Mouse (Mus musculus) adrenal gland, adult 2 months (tissue): Measurements from ENCODE around the gene Elf4. TPM values are rescaled to one million over a fixed set of nuclear protein-coding genes. Genes with fewer than 3 reads are reported as not detected.

Experiments used
- DNase-seq: peaks from one replicate; pipeline ENCODE4 v3.0.0; 2021
- polyA plus RNA-seq: library from polyadenylated mRNA; depleted of rRNA; stranded (reverse); fragments of >200 nt; gene quantifications from 2 replicates; pipeline ENCODE4 v1.2.3, GENCODE M21; 2012; rRNA removed
- total RNA-seq, 2 experiments: library from RNA; stranded (reverse); gene quantifications; 2 replicates each; pipeline ENCODE4 v1.2.3; 2021

Gene Elf4
- total and polyA plus RNA-seq, 3 experiments = 8.2 to 19.1 (median 13.5) TPM

DNA sequence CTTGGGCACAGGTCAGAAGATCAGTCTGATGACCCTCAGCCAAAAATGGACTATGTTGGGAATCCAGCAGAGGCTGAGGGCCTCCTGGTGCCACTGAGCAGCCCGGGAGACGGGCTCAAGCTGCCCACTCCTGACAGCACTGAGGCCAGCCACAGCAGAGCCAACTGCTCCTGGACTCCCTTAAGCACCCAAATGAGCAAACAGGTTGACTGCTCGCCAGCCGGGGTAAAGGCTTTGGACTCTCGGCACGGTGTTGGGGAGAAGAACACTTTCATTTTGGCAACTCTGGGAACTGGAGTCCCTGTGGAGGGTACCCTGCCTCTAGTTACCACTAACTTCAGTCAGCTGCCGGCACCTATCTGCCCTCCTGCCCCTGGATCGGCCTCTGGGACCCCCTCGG is 95.1 kb downstream of the Elf4 start:
- DNase-seq = peak; percentile 27

DNA sequence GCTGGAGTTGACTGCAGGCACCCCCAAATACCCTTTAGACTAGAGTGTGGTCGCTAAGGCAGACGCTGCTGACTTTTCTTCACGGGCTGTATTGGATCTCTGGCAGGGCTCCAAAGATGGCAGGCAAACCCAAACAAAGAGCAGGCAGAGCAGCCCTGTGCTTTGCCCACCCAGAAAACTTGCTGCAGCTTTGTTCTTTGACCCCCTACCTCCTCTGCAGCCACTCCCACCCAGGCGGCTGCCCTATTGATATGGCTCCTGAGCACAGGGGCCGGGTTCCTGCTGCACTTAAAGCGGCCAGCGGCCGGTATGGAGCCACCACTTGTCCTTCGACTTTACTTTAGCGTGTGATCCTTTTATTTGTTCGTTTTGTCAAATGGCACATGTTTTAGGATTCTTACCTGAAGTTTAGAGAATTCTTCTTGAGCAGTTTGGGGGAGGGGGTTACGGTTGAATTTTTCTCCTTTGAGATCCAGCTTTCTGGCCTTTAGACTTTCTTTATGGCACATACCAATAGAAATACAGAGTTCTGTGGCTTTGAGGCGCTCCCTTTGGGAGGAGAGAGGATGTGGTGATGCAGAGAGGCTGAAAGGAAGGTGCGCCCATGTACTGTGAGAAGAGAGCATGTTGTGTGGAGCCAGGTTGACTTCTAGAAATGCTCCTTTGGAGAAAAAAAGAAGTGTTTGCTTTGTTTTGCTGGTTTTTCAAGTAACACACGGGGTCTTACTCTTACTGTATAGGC is 96.9 kb downstream of the Elf4 start:
- DNase-seq = no peak

Other genes with a start within 250 kb of the Elf4 start
- 10 to 100 TPM; 12.5 to 19.5 TPM for gene Utp14a, start 206.3 kb downstream of the Elf4 start, total RNA-seq
- 0.42 and 0.48 TPM in 2 replicates for gene Utp14a, start 206.3 kb downstream of the Elf4 start, polyA plus RNA-seq
- gene Bcorl1, start 121.8 kb downstream of the Elf4 start, total RNA-seq = 10 to 100 TPM in 1 of 2 experiments, 1 to 10 TPM in 1; 9.4 to 11.5 TPM
- gene Bcorl1, start 121.8 kb downstream of the Elf4 start, polyA plus RNA-seq = 3.6 and 5.2 TPM in 2 replicates
- 100 to 1,000 TPM; 164 to 181 TPM for gene Aifm1, start 50.4 kb upstream of the Elf4 start, total RNA-seq
- 9.9 and 14.4 TPM in 2 replicates for gene Aifm1, start 50.4 kb upstream of the Elf4 start, polyA plus RNA-seq
- 10 to 100 TPM in 1 of 2 experiments, 1 to 10 TPM in 1; 9.4 to 49.1 TPM for gene Rab33a, start 56.2 kb upstream of the Elf4 start, total RNA-seq
- 13.7 and 16.8 TPM in 2 replicates for gene Rab33a, start 56.2 kb upstream of the Elf4 start, polyA plus RNA-seq
- gene Zfp280c, start 131.4 kb upstream of the Elf4 start, total RNA-seq = 10 to 100 TPM in 1 of 2 experiments, 1 to 10 TPM in 1; 9.8 to 11.8 TPM
- gene Zfp280c, start 131.4 kb upstream of the Elf4 start, polyA plus RNA-seq = 0.65 and 0.76 TPM in 2 replicates
- 10 to 100 TPM in 1 of 2 experiments, 1 to 10 TPM in 1; 8.3 to 15.0 TPM for gene Slc25a14, start 160.3 kb upstream of the Elf4 start, total RNA-seq
- 1.4 and 1.8 TPM in 2 replicates for gene Slc25a14, start 160.3 kb upstream of the Elf4 start, polyA plus RNA-seq
- gene Gpr119, start 211.3 kb upstream of the Elf4 start, total RNA-seq = under 1 TPM in 1 of 2 experiments, not detected in 1; 0.12 TPM
- 0.09 TPM in 1 of 2 replicates, not detected in the other for gene Gpr119, start 211.3 kb upstream of the Elf4 start, polyA plus RNA-seq
- 1 to 10 TPM; 2.0 to 4.3 TPM for gene Rbmx2, start 231.9 kb upstream of the Elf4 start, total RNA-seq
- 0.13 and 0.39 TPM in 2 replicates for gene Rbmx2, start 231.9 kb upstream of the Elf4 start, polyA plus RNA-seq